Mouse (Mus musculus): ENCODE results near the gene 1700003H04Rik. TPM values are rescaled to one million over a fixed set of nuclear protein-coding genes. Genes with fewer than 3 reads are reported as not detected.

The 1700003H04Rik gene
- not detected in 2 replicates for polyA plus RNA-seq (2016; fragmentation: Nextera tagmentation; extraction: Ambion mirVana)

DNA sequence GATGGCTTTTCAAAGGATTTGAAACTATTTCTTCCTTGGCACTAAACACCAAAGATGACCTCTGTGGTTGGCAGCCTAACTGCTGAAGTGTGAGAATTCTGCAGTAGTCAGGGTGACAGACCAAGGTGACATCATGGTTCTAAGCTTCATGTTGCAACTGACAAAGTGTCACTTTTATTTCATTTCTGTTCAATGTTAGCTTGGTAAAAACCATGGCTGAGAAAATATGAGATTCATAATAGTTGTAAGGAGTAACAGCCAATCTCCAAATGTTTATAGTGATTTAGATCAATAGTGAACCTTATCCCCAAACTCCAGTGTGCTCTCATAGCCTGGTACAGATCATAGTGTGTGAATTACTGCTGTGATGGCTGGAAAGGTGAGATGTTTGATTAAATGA lies at the start of gene 1700003H04Rik:
1700003H04Rik (minus strand) TSS at position 101 of the 400 bp plus-strand sequence.
- H3K9me3 ChIP-seq, result no peaks in the 10 kb centered on the region
- H3K4me1 ChIP-seq (replicated peaks), result no peaks in the 10 kb centered on the region
- H3K36me3 ChIP-seq, result no peaks in the 10 kb centered on the region
- DNase-seq (ENCODE audit: low spot score), result no peak
- H3K27ac ChIP-seq, result no peak within 1 kb of the TSS
- H3K4me3 ChIP-seq, result no peak within 1 kb of the TSS
- no peaks in the 10 kb centered on the region for H3K27me3 ChIP-seq (ENCODE audit: insufficient read depth, poor library complexity, severe bottlenecking)

- WGBS, result 46% methylated on average over 3 of the region's 3 CpGs
- Histone ChIP-seq H3K27me3 (ENCODE audit: insufficient read depth, poor library complexity, severe bottlenecking) (no peaks in the 10 kb centered on the region), H3K36me3 (no peaks in the 10 kb centered on the region), H3K4me3 (no peak overlapping the region), H3K9me3 (no peaks in the 10 kb centered on the region), H3K27ac (no peak overlapping the region), H3K4me1 (replicated peaks) (no peaks in the 10 kb centered on the region)
- no peak for DNase-seq (ENCODE audit: low spot score)
Measured at GRCm38 (mm10) chr3:124623031-124623430, 42.1 kb upstream of the 1700003H04Rik start.

GRCm38 (mm10) chr3:124613287-124613686 lies 32.4 kb upstream of the 1700003H04Rik start:
- Histone ChIP-seq H3K27ac (no peak overlapping the region), H3K27me3 (ENCODE audit: insufficient read depth, poor library complexity, severe bottlenecking) (no peaks in the 10 kb centered on the region), H3K9me3 (no peaks in the 10 kb centered on the region), H3K36me3 (no peaks in the 10 kb centered on the region), H3K4me1 (replicated peaks) (no peaks in the 10 kb centered on the region), H3K4me3 (no peak overlapping the region)
- no peak for DNase-seq (ENCODE audit: low spot score)
- 90% methylated on average over 1 of the region's 1 CpGs for WGBS

- no peaks in the 10 kb centered on the region for H3K9me3 ChIP-seq
- H3K36me3 ChIP-seq, result no peaks in the 10 kb centered on the region
- H3K4me3 ChIP-seq, result no peak overlapping the region
Measured at GRCm38 (mm10) chr3:124609956-124610355, 29.1 kb upstream of the 1700003H04Rik start.

DNA sequence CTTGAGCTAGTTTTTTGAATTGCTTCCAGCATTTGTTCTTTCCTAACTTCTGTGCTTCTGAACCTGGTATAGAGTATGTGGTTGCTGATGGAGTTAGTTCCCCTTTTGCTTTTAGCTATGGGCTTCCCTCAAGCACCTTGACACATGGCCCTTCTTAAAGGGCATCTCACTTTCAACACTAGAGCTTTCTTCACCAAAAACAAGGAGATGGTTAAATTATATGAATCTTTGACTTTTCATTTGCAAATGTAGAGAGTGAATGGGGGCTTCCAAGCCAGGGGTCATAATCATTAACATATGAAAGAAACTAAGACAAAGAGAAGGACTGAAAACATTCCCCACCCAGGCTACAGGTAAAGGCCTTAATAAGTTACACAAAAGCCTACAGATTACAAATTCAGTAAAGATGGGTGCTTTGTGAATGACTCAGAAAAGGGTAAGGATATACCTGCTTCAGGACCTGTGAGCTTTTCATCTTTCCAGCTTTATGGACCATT lies 25.2 kb upstream of the 1700003H04Rik start:
- Histone ChIP-seq H3K4me3 (no peak overlapping the region), H3K4me1 (replicated peaks) (no peaks in the 10 kb centered on the region), H3K36me3 (no peaks in the 10 kb centered on the region), H3K9me3 (no peaks in the 10 kb centered on the region), H3K27me3 (ENCODE audit: insufficient read depth, poor library complexity, severe bottlenecking) (no peaks in the 10 kb centered on the region), H3K27ac (no peak overlapping the region)
- DNase-seq (ENCODE audit: low spot score), result no peak

More at GRCm38 (mm10) chr3:124609956-124610355, 29.1 kb upstream of the 1700003H04Rik start:
- H3K27ac ChIP-seq, result no peak overlapping the region
- H3K27me3 ChIP-seq (ENCODE audit: insufficient read depth, poor library complexity, severe bottlenecking), result no peaks in the 10 kb centered on the region
- H3K4me1 ChIP-seq (replicated peaks), result no peaks in the 10 kb centered on the region
- no peak for DNase-seq (ENCODE audit: low spot score)

- Histone ChIP-seq H3K27me3 (ENCODE audit: insufficient read depth, poor library complexity, severe bottlenecking) (no peaks in the 10 kb centered on the region), H3K9me3 (no peaks in the 10 kb centered on the region), H3K27ac (no peak overlapping the region), H3K4me3 (no peak overlapping the region), H3K36me3 (no peaks in the 10 kb centered on the region), H3K4me1 (replicated peaks) (no peaks in the 10 kb centered on the region)
- WGBS, result 81% methylated on average over 1 of the region's 1 CpGs
- no peak for DNase-seq (ENCODE audit: low spot score)
Measured at GRCm38 (mm10) chr3:124605518-124605917, 24.6 kb upstream of the 1700003H04Rik start.

DNA sequence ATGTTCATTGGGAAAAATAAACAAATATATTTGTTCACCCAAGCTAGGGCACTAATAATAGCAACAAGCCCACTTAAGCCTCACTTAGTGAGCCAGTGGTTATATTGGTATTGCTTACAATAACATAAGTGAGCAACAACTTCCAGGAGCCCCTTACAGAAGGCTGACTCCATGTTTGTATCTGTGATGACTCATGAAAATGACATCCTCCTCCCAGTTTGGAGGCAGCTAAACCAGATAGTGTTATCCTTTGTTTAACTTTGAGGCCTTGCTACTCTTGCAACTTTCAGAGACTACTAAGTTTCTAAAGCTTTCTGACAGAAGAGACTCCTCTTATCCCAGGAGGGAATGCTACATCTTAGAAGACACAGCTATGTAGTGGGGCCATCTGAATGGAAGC lies 16.9 kb upstream of the 1700003H04Rik start:
- Histone ChIP-seq H3K9me3 (no peaks in the 10 kb centered on the region), H3K36me3 (no peaks in the 10 kb centered on the region), H3K4me3 (no peak overlapping the region), H3K27me3 (ENCODE audit: insufficient read depth, poor library complexity, severe bottlenecking) (no peaks in the 10 kb centered on the region), H3K27ac (no peak overlapping the region), H3K4me1 (replicated peaks) (no peaks in the 10 kb centered on the region)
- no peak for DNase-seq (ENCODE audit: low spot score)

GRCm38 (mm10) chr3:124587534-124587933 lies 6.6 kb upstream of the 1700003H04Rik start:
- no peak overlapping the region for H3K27ac ChIP-seq
- no peaks in the 10 kb centered on the region for H3K4me1 ChIP-seq (replicated peaks)
- H3K36me3 ChIP-seq, result no peaks in the 10 kb centered on the region
- no peaks in the 10 kb centered on the region for H3K9me3 ChIP-seq
- H3K27me3 ChIP-seq (ENCODE audit: insufficient read depth, poor library complexity, severe bottlenecking), result no peaks in the 10 kb centered on the region
- WGBS, result 28% methylated on average over 3 of the region's 3 CpGs
- no peak for DNase-seq (ENCODE audit: low spot score)
- H3K4me3 ChIP-seq, result no peak overlapping the region

DNA sequence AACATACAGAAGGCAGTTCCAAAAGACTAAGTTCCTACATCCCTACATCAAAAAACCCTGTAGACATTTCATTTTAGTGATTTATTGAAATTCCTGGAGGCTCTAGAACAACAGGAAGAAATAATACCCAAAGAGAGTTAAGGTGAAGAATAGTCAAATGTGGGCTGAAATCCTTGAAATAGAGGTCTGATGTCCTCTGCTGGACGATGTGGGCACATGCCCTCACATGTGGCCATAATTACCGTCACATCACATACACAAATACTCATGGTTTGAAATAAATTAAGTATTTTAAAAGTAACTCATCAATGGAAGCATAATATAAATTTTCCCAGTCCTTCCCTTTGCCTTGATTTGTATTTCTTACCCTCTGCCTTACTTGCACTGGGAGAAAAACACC lies 4.9 kb upstream of the 1700003H04Rik start:
- H3K27ac ChIP-seq, result no peak overlapping the region
- no peaks in the 10 kb centered on the region for H3K4me1 ChIP-seq (replicated peaks)
- H3K9me3 ChIP-seq, result no peaks in the 10 kb centered on the region
- no peak for DNase-seq (ENCODE audit: low spot score)
- no peaks in the 10 kb centered on the region for H3K36me3 ChIP-seq
- no peaks in the 10 kb centered on the region for H3K27me3 ChIP-seq (ENCODE audit: insufficient read depth, poor library complexity, severe bottlenecking)
- no peak overlapping the region for H3K4me3 ChIP-seq
- WGBS, result 77% methylated on average over 2 of the region's 2 CpGs

- no peaks in the 10 kb centered on the region for H3K9me3 ChIP-seq
- no peaks in the 10 kb centered on the region for H3K4me1 ChIP-seq (replicated peaks)
- DNase-seq (ENCODE audit: low spot score), result no peak
- WGBS, result 90% methylated on average over 2 of the region's 2 CpGs
- H3K4me3 ChIP-seq, result no peak overlapping the region
- no peaks in the 10 kb centered on the region for H3K27me3 ChIP-seq (ENCODE audit: insufficient read depth, poor library complexity, severe bottlenecking)
- no peak overlapping the region for H3K27ac ChIP-seq
- H3K36me3 ChIP-seq, result no peaks in the 10 kb centered on the region
Measured at GRCm38 (mm10) chr3:124557317-124557716, 23.6 kb downstream of the 1700003H04Rik start.

GRCm38 (mm10) chr3:124555963-124556362 lies 24.9 kb downstream of the 1700003H04Rik start:
- Histone ChIP-seq H3K4me1 (replicated peaks) (no peaks in the 10 kb centered on the region), H3K27ac (no peak overlapping the region), H3K4me3 (no peak overlapping the region), H3K27me3 (ENCODE audit: insufficient read depth, poor library complexity, severe bottlenecking) (no peaks in the 10 kb centered on the region), H3K36me3 (no peaks in the 10 kb centered on the region), H3K9me3 (no peaks in the 10 kb centered on the region)
- no peak for DNase-seq (ENCODE audit: low spot score)

- H3K27me3 ChIP-seq (ENCODE audit: insufficient read depth, poor library complexity, severe bottlenecking), result no peaks in the 10 kb centered on the region
- no peak overlapping the region for H3K27ac ChIP-seq
- no peaks in the 10 kb centered on the region for H3K9me3 ChIP-seq
- H3K36me3 ChIP-seq, result no peaks in the 10 kb centered on the region
- no peak for DNase-seq (ENCODE audit: low spot score)
- WGBS, result 85% methylated on average over 2 of the region's 2 CpGs
- no peaks in the 10 kb centered on the region for H3K4me1 ChIP-seq (replicated peaks)
- no peak overlapping the region for H3K4me3 ChIP-seq
Measured at GRCm38 (mm10) chr3:124555092-124555491, 25.8 kb downstream of the 1700003H04Rik start.

- Histone ChIP-seq H3K36me3 (no peaks in the 10 kb centered on the region), H3K27ac (no peak overlapping the region), H3K4me3 (no peak overlapping the region), H3K4me1 (replicated peaks) (no peaks in the 10 kb centered on the region), H3K27me3 (ENCODE audit: insufficient read depth, poor library complexity, severe bottlenecking) (no peaks in the 10 kb centered on the region), H3K9me3 (no peaks in the 10 kb centered on the region)
- 91% methylated on average over 10 of the region's 10 CpGs for WGBS
- no peak for DNase-seq (ENCODE audit: low spot score)
Measured at GRCm38 (mm10) chr3:124548898-124549297, 32.0 kb downstream of the 1700003H04Rik start.

DNA sequence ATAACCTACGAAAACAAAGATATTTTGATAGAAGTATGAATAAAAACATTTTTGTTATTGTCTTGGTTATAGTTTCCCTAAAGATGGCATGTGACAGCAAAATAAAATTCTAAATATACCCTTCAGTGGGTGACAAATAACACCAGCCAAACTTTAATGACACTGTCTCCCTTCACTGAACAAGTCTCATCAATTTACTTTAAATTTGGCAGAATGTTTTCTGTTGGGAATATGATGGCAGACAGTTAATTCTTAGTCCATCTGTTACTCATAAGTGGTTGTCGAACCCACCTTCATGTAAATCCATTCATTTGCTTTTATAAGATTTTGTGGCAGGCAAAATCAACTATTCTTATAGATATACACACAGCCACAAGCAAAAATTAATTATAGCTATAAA lies 42.6 kb downstream of the 1700003H04Rik start:
- DNase-seq (ENCODE audit: low spot score), result no peak
- no peaks in the 10 kb centered on the region for H3K4me1 ChIP-seq (replicated peaks)
- WGBS, result 80% methylated on average over 2 of the region's 2 CpGs
- no peak overlapping the region for H3K27ac ChIP-seq
- no peaks in the 10 kb centered on the region for H3K36me3 ChIP-seq
- no peaks in the 10 kb centered on the region for H3K27me3 ChIP-seq (ENCODE audit: insufficient read depth, poor library complexity, severe bottlenecking)
- H3K9me3 ChIP-seq, result no peaks in the 10 kb centered on the region
- no peak overlapping the region for H3K4me3 ChIP-seq
